Mouse (Mus musculus) hindbrain, embryonic 11.5 days (tissue): Measurements from ENCODE around the gene Atcay. TPM values are rescaled to one million over a fixed set of nuclear protein-coding genes. Genes with fewer than 3 reads are reported as not detected.
A peak's percentile ranks its signal among the peaks of the same experiment; 100 is the strongest.

Experiments
- ATAC-seq: fragments of 200-750 bp; cut with Nextera tagmentation; 2 replicates; pipeline ENCODE4 v1.8.0; 2017; ENCODE audit warnings: mild to moderate bottlenecking, moderate TSS enrichment, moderate library complexity; ENCODE audit not compliant: low FRiP score
- DNase-seq: peaks from one replicate; pipeline ENCODE4 v3.0.0-alpha.2; 2015; ENCODE audit warnings: low spot score
- H3K27ac ChIP-seq: fragments of 300-500 bp; sonication (generic); 2 replicates; pipeline ENCODE4 v1.5.1; 2014; ENCODE audit warnings: mild to moderate bottlenecking, low read depth, low read length
- H3K27me3 ChIP-seq: fragments of 300-500 bp; sonication (generic); 2 replicates; pipeline ENCODE4 v1.6.1; 2014; ENCODE audit warnings: mild to moderate bottlenecking, low read length, moderate library complexity, mixed read lengths; ENCODE audit not compliant: control insufficient read depth, insufficient read depth
- H3K36me3 ChIP-seq: fragments of 300-500 bp; sonication (generic); 2 replicates; pipeline ENCODE4 v1.6.1; 2014; ENCODE audit warnings: mild to moderate bottlenecking, low read length, moderate library complexity, mixed read lengths; ENCODE audit not compliant: control insufficient read depth, insufficient read depth
- H3K4me1 ChIP-seq: fragments of 300-500 bp; sonication (generic); replicated peaks from 2 replicates; pipeline ENCODE4 v1.6.1; 2014; ENCODE audit warnings: low read length, mixed read lengths; ENCODE audit not compliant: control insufficient read depth, insufficient read depth
- H3K4me2 ChIP-seq: fragments of 300-500 bp; sonication (generic); replicated peaks from 2 replicates; pipeline ENCODE4 v1.6.1; 2014; ENCODE audit warnings: mild to moderate bottlenecking, low read depth, low read length
- H3K4me3 ChIP-seq: fragments of 300-500 bp; sonication (generic); 2 replicates; pipeline ENCODE4 v1.5.1; 2014; ENCODE audit warnings: low read depth, low read length
- H3K9ac ChIP-seq: fragments of 300-500 bp; sonication (generic); 2 replicates; pipeline ENCODE4 v1.6.1; 2014; ENCODE audit warnings: low read depth, low read length
- H3K9me3 ChIP-seq: fragments of 300-500 bp; sonication (generic); 2 replicates; pipeline ENCODE4 v1.6.1; 2016; ENCODE audit warnings: low read length; ENCODE audit not compliant: control insufficient read depth
- WGBS: fragments of 180-500 bp; shearing (Covaris S2); extraction: QIAGEN DNeasy Blood & Tissue Kit; methylation state at CpG from one replicate; pipeline ENCODE4 v1.1.7; 2014; 5-methylcytosine and 5-hydroxymethylcytosine counted together
- polyA plus RNA-seq: library from polyadenylated mRNA; unstranded; fragments of >200 nt; fragmentation: Nextera tagmentation; extraction: Ambion mirVana; gene quantifications from 2 replicates; pipeline ENCODE4 v1.2.1, GENCODE M21; 2014

Atcay gene
- polyA plus RNA-seq, 1 experiment from 2014 or later, result 22.8 TPM

DNA sequence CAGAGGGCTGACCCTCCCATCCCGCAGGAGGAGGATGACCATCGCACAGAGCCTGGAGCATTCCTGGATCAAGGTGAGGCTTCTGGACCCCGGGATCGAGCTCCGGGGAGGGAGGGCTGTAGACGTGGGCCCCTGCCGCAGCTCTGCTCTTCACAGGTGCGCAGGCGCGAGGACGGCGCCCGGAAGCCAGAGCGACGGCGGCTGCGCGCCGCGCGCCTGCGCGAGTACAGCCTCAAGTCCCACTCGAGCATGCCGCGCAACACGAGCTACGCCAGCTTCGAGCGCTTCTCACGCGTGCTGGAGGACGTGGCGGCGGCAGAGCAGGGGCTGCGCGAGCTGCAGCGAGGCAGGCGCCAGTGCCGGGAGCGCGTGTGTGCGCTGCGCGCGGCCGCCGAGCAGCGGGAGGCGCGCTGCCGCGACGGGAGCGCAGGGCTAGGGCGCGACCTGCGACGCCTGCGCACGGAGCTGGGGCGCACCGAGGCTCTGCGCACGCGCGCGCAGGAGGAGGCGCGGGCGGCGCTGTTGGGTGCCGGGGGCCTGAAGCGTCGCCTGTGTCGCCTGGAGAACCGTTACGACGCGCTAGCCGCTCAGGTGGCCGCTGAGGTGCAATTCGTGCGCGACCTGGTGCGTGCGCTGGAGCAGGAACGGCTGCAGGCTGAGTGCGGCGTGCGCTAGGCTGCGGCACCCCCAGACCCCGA is 38.2 kb downstream of the Atcay start:
- 1% methylated on average over 85 of the region's 93 CpGs for WGBS
- peak overlapping the region; percentile 88 for H3K9ac ChIP-seq
- ATAC-seq (peak; percentile 83), DNase-seq (peak; percentile 86)
- peak overlapping the region; percentile 96 for H3K4me2 ChIP-seq
- no peaks in the 10 kb centered on the region for H3K36me3 ChIP-seq
- peaks cover 8% of the 10 kb centered on the region for H3K4me1 ChIP-seq
- H3K27me3 ChIP-seq, result peaks cover 28% of the 10 kb centered on the region
- peak overlapping the region; percentile 60 for H3K4me3 ChIP-seq
- peak overlapping the region; percentile 90 for H3K27ac ChIP-seq
- no peaks in the 10 kb centered on the region for H3K9me3 ChIP-seq

DNA sequence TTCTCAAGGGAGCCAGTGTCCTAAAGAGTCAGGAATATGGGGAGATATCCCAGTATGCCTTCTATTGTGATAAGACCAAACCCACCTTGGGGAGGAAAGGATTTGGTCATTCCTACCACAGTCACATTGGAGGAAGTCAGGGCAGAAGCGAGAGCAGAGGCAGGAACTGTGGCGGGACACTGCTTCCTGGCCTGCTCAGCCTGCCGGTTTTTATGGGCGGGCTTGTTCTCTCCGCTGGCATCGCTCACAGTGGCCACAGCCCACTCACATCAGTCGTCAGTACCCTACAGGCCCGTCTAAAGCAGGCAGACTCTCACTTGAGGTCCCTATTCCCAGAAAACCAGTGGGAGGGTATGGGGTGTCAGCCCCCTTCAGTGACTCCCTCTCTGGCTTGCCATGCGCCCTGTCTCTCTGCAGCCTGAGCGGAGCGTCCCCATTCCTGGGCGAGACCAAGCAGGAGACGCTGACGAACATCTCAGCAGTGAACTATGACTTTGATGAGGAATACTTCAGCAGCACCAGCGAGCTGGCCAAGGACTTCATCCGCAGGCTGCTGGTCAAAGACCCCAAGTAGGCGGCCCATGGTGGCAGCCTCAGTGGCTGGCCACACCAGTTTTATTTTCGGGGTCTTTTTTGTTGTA is 39.2 kb downstream of the Atcay start:
- no peaks in the 10 kb centered on the region for H3K9me3 ChIP-seq
- DNase-seq (no peak), ATAC-seq (no peak)
- H3K4me2 ChIP-seq, result peak overlapping the region; percentile 96
- no peak overlapping the region for H3K27ac ChIP-seq
- H3K4me3 ChIP-seq, result no peak overlapping the region; the same call in 1 of the 2 replicates
- H3K27me3 ChIP-seq, result peaks cover 23% of the 10 kb centered on the region
- H3K36me3 ChIP-seq, result 0 out of 2 replicates have a peak, but pooled peaks cover 2% of the 10 kb centered on the region
- H3K9ac ChIP-seq, result no peak overlapping the region
- WGBS, result 88% methylated on average over 18 of the region's 18 CpGs
- peaks cover 8% of the 10 kb centered on the region for H3K4me1 ChIP-seq

GRCm38 (mm10) chr10:81190912-81191321 is 39.7 kb downstream of the Atcay start:
- 76% methylated on average over 6 of the region's 6 CpGs for WGBS
- no peak for DNase-seq

GRCm38 (mm10) chr10:81190236-81190911 is 40.3 kb downstream of the Atcay start:
- peak; percentile 59 for DNase-seq
- H3K9ac ChIP-seq, result no peak overlapping the region
- 0 out of 2 replicates have a peak, but pooled peaks cover 2% of the 10 kb centered on the region for H3K36me3 ChIP-seq
- no peak overlapping the region for H3K4me2 ChIP-seq
- 69% methylated on average over 31 of the region's 31 CpGs for whole genome bisulfite sequencing
- H3K4me3 ChIP-seq, result no peak overlapping the region
- peaks cover 14% of the 10 kb centered on the region for H3K27me3 ChIP-seq
- peaks cover 8% of the 10 kb centered on the region for H3K4me1 ChIP-seq
- no peaks in the 10 kb centered on the region for H3K9me3 ChIP-seq
- no peak overlapping the region for H3K27ac ChIP-seq
- ATAC-seq, result no peak

More at GRCm38 (mm10) chr10:81190912-81191321, 39.7 kb downstream of the Atcay start:
- peaks cover 19% of the 10 kb centered on the region for H3K27me3 ChIP-seq
- no peak overlapping the region for H3K9ac ChIP-seq
- H3K4me3 ChIP-seq, result no peak overlapping the region
- 0 out of 2 replicates have a peak, but pooled peaks cover 2% of the 10 kb centered on the region for H3K36me3 ChIP-seq
- H3K9me3 ChIP-seq, result no peaks in the 10 kb centered on the region
- no peak for ATAC-seq
- no peak overlapping the region for H3K4me2 ChIP-seq
- no peak overlapping the region for H3K27ac ChIP-seq
- peaks cover 8% of the 10 kb centered on the region for H3K4me1 ChIP-seq

DNA sequence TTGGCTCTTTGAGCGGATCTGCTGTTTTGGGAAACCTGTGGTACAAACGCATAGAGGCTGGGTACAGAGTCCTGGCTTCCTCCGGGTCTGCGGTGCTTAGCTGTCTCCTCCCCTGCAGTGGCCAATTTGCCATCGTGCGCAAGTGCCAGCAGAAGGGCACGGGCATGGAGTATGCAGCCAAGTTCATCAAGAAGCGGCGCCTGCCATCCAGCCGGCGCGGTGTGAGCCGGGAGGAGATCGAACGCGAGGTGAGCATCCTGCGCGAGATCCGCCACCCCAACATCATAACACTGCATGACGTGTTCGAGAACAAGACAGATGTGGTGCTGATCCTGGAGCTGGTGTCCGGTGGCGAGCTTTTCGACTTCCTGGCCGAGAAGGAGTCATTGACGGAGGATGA is 40.8 kb downstream of the Atcay start:
- DNase-seq, result no peak
- peaks cover 8% of the 10 kb centered on the region for H3K4me1 ChIP-seq
- no peak overlapping the region for H3K27ac ChIP-seq
- no peak overlapping the region for H3K4me3 ChIP-seq
- peaks cover 8% of the 10 kb centered on the region for H3K27me3 ChIP-seq
- no peak for ATAC-seq
- no peak overlapping the region for H3K9ac ChIP-seq
- H3K9me3 ChIP-seq, result no peaks in the 10 kb centered on the region
- H3K4me2 ChIP-seq, result no peak overlapping the region
- WGBS, result 81% methylated on average over 26 of the region's 26 CpGs
- H3K36me3 ChIP-seq, result 0 out of 2 replicates have a peak, but pooled peaks cover 2% of the 10 kb centered on the region

DNA sequence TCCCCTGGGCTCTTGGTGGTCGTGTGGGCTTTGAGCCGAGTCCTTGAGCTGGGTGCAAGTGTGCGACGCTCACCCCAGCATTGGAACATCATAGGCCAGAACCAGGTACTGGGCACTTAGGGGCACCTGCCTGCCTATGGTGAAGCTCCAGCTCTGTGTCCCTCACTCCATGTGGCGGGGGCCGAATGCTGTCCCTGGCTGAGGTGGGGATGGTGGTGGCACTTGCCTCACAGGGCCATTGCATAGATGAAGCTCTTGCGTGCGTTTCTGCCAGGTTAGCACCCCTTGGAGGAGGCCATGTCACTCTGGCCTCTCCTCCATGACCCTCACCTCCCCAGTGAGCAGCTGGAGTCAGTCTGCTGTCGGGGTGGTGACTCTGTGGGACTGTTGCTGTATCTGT is 43.5 kb downstream of the Atcay start:
- Histone ChIP-seq H3K9me3 (no peaks in the 10 kb centered on the region), H3K9ac (no peak overlapping the region), H3K27me3 (no peaks in the 10 kb centered on the region), H3K4me3 (no peak overlapping the region), H3K4me1 (no peaks in the 10 kb centered on the region; the same call in 1 of the 2 replicates), H3K27ac (no peak overlapping the region), H3K4me2 (no peak overlapping the region), H3K36me3 (0 out of 2 replicates have a peak, but pooled peaks cover 2% of the 10 kb centered on the region)
- DNase-seq, result no peak
- ATAC-seq, result no peak
- WGBS, result 94% methylated on average over 9 of the region's 9 CpGs

- no peaks in the 10 kb centered on the region for H3K9me3 ChIP-seq
- WGBS, result 49% methylated on average over 4 of the region's 4 CpGs
- H3K36me3 ChIP-seq, result peaks cover 21% of the 10 kb centered on the region
- no peaks in the 10 kb centered on the region; the same call in 1 of the 2 replicates for H3K4me1 ChIP-seq
- H3K9ac ChIP-seq, result no peak overlapping the region
- H3K4me2 ChIP-seq, result no peak overlapping the region
- H3K27me3 ChIP-seq, result no peaks in the 10 kb centered on the region
- no peak overlapping the region for H3K27ac ChIP-seq
- H3K4me3 ChIP-seq, result no peak overlapping the region
- ATAC-seq, result no peak
- DNase-seq, result no peak
Measured at GRCm38 (mm10) chr10:81184765-81185164, 45.9 kb downstream of the Atcay start.

DNA sequence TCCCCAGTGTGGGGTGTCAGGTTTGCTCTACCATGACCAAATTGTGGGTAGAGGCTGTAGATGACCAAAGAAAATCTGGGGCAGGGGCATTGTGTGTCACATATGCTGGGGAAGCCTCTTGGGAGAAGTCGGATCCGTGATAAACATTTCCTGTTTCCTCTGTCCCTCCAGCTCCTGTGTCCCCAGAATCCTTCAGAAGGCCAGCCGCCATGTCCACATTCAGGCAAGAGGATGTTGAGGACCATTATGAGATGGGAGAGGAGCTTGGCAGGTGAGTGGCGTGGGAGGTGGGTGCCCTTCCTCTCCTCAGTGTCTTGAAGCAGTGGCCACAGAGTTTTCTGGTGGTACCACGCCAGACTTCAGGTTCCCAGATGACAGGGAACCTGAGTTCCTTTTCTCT is 46.8 kb downstream of the Atcay start, which contains the start of gene 4930442H23Rik:
Gene 4930442H23Rik, minus strand, starts transcription at position 45 of the 400 bp plus-strand sequence.
- no peaks in the 10 kb centered on the region for H3K27me3 ChIP-seq
- H3K4me3 ChIP-seq, result peak within 1 kb of the TSS; percentile 78
- peaks cover 31% of the 10 kb centered on the region for H3K36me3 ChIP-seq
- peak within 1 kb of the TSS; percentile 65 for H3K27ac ChIP-seq
- DNase-seq (no peak), ATAC-seq (no peak)
- peak within 1 kb of the TSS; percentile 73 for H3K9ac ChIP-seq
- H3K4me1 ChIP-seq, result no peaks in the 10 kb centered on the region; the same call in 1 of the 2 replicates
- no peaks in the 10 kb centered on the region for H3K9me3 ChIP-seq
- H3K4me2 ChIP-seq, result peak within 1 kb of the TSS; percentile 57
- WGBS, result 84% methylated on average over 5 of the region's 5 CpGs
